Mouse (Mus musculus) embryonic facial prominence, embryonic 10.5 days (tissue): ENCODE measurements around the gene Fads2. TPM values are rescaled to one million over a fixed set of nuclear protein-coding genes. Genes with fewer than 3 reads are reported as not detected.

Experiments
- DNase-seq: peaks from one replicate; pipeline ENCODE4 v3.0.0-alpha.2; 2017; ENCODE audit warnings: low spot score
- H3K27ac ChIP-seq: fragments of 300-500 bp; sonication (generic); replicated peaks from 2 replicates; pipeline ENCODE4 v1.5.1; 2016; ENCODE audit warnings: mild to moderate bottlenecking
- H3K27me3 ChIP-seq: fragments of 300-500 bp; sonication (generic); replicated peaks from 2 replicates; pipeline ENCODE4 v1.6.1; 2016; ENCODE audit warnings: low read depth, mild to moderate bottlenecking; ENCODE audit not compliant: poor library complexity, severe bottlenecking
- H3K36me3 ChIP-seq: fragments of 300-500 bp; sonication (generic); replicated peaks from 2 replicates; pipeline ENCODE4 v1.6.1; 2016; ENCODE audit warnings: mild to moderate bottlenecking, moderate library complexity
- H3K4me1 ChIP-seq: fragments of 300-500 bp; sonication (generic); 2 replicates; pipeline ENCODE4 v1.6.1; 2016
- H3K4me3 ChIP-seq: fragments of 300-500 bp; sonication (generic); 2 replicates; pipeline ENCODE4 v1.5.1; 2016; ENCODE audit warnings: mild to moderate bottlenecking, moderate library complexity
- H3K9me3 ChIP-seq: fragments of 300-500 bp; sonication (generic); 2 replicates; pipeline ENCODE4 v1.6.1; 2016; ENCODE audit warnings: mild to moderate bottlenecking
- whole genome bisulfite sequencing: fragments of 180-500 bp; shearing (Covaris S2); methylation state at CpG from one replicate; pipeline ENCODE4 v1.1.7; 2016; 5-methylcytosine and 5-hydroxymethylcytosine counted together
- polyA plus RNA-seq: library from polyadenylated mRNA; unstranded; fragments of >200 nt; fragmentation: Nextera tagmentation; extraction: Ambion mirVana; gene quantifications from 2 replicates; pipeline ENCODE4 v1.2.1, GENCODE M21; 2016

Fads2 gene
- polyA plus RNA-seq, 1 experiment from 2014 or later, result 160 TPM

GRCm38 (mm10) chr19:10014824-10015223 is 86.7 kb downstream of the Fads2 start:
- DNase-seq, result peak; percentile 37
- Histone ChIP-seq H3K36me3 (no peaks in the 10 kb centered on the region), H3K27ac (peak overlapping the region; percentile 91), H3K27me3 (peaks cover 6% of the 10 kb centered on the region; the same call in 1 of the 2 replicates), H3K4me3 (peak overlapping the region; percentile 36; the same call in 1 of the 2 replicates), H3K4me1 (peaks cover 83% of the 10 kb centered on the region), H3K9me3 (no peaks in the 10 kb centered on the region)
- WGBS, result 70% methylated on average over 13 of the region's 13 CpGs

GRCm38 (mm10) chr19:10013913-10014312 is 87.6 kb downstream of the Fads2 start:
- peak; percentile 90 for DNase-seq
- H3K4me3 ChIP-seq, result peak overlapping the region; percentile 36
- H3K4me1 ChIP-seq, result peaks cover 74% of the 10 kb centered on the region
- H3K27ac ChIP-seq, result peak overlapping the region; percentile 91
- 26% methylated on average over 5 of the region's 5 CpGs for WGBS
- H3K27me3 ChIP-seq, result no peaks in the 10 kb centered on the region
- no peaks in the 10 kb centered on the region for H3K36me3 ChIP-seq
- H3K9me3 ChIP-seq, result no peaks in the 10 kb centered on the region

- H3K4me1 ChIP-seq, result peaks cover 69% of the 10 kb centered on the region
- H3K27me3 ChIP-seq, result no peaks in the 10 kb centered on the region
- WGBS, result 27% methylated on average over 3 of the region's 3 CpGs
- no peaks in the 10 kb centered on the region for H3K9me3 ChIP-seq
- no peaks in the 10 kb centered on the region for H3K36me3 ChIP-seq
- no peak for DNase-seq
- H3K27ac ChIP-seq, result peak overlapping the region; percentile 91
- peak overlapping the region; percentile 36 for H3K4me3 ChIP-seq
Measured at GRCm38 (mm10) chr19:10013348-10013747, 88.2 kb downstream of the Fads2 start.

- peak overlapping the region; percentile 36 for H3K4me3 ChIP-seq
- 19% methylated on average over 6 of the region's 6 CpGs for WGBS
- no peaks in the 10 kb centered on the region for H3K36me3 ChIP-seq
- peaks cover 64% of the 10 kb centered on the region for H3K4me1 ChIP-seq
- H3K9me3 ChIP-seq, result no peaks in the 10 kb centered on the region
- DNase-seq, result peak; percentile 89
- peak overlapping the region; percentile 91 for H3K27ac ChIP-seq
- H3K27me3 ChIP-seq, result no peaks in the 10 kb centered on the region
Measured at GRCm38 (mm10) chr19:10012827-10013278, 88.7 kb downstream of the Fads2 start.

Other genes with a start within 250 kb of the Fads2 start
- gene Incenp, start 202.2 kb downstream of the Fads2 start, polyA plus RNA-seq, result 159 and 169 TPM in 2 replicates
- gene Fth1, start 121.1 kb downstream of the Fads2 start, polyA plus RNA-seq, result 1,291 and 1,338 TPM in 2 replicates
- 1.6 TPM in 2 replicates for gene Best1, start 100.1 kb downstream of the Fads2 start, polyA plus RNA-seq
- 51.7 and 57.4 TPM in 2 replicates for gene Rab3il1, start 100.1 kb downstream of the Fads2 start, polyA plus RNA-seq
- 4.0 and 4.3 TPM in 2 replicates for gene Fads3, start 60.2 kb downstream of the Fads2 start, polyA plus RNA-seq
- gene Fads1, start 81.1 kb upstream of the Fads2 start, polyA plus RNA-seq, result 151 and 156 TPM in 2 replicates
- 379 and 394 TPM in 2 replicates for gene Tmem258, start 102.3 kb upstream of the Fads2 start, polyA plus RNA-seq
- 183 and 199 TPM in 2 replicates for gene Fen1, start 102.4 kb upstream of the Fads2 start, polyA plus RNA-seq
- 4.2 TPM in 2 replicates for gene Myrf, start 139.0 kb upstream of the Fads2 start, polyA plus RNA-seq
- 2.2 and 2.4 TPM in 2 replicates for gene Dagla, start 203.1 kb upstream of the Fads2 start, polyA plus RNA-seq